Mouse (Mus musculus): ENCODE measurements around the gene Rpl27. TPM values are rescaled to one million over a fixed set of nuclear protein-coding genes. Genes with fewer than 3 reads are reported as not detected.
A peak's percentile ranks its signal among the peaks of the same experiment; 100 is the strongest.

Gene Rpl27
- polyA plus RNA-seq, 1 experiment from 2014 or later = 251 TPM

DNA sequence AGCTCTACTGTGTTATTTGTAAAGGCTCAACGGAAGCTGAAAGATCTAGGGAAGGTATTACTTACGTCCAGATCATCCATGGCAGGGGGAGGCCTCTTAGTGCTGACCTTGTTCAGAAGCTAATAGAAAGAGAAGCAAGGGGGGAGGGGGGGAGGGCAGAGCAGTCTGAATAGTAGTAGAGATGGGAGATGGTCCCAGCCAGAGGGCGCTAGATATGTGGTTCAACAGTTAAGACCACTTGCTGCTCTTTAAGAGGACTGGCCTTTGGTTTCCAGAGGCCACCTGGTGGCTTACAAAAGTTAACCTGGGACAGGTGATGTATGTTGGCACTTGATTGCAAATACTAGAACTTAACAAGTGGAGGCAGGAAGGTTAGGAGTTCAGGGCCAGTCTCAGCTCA lies 22.5 kb upstream of the Rpl27 start:
- TF ChIP-seq EP300 (IDR thresholded peaks at IDR 0.05) = no peak
- peak; percentile 45; the same call in 1 of the 2 replicates for TF ChIP-seq CTCF (IDR thresholded peaks at IDR 0.05)
- H3K4me3 ChIP-seq (ENCODE audit: low read depth, low read length) = no peak overlapping the region
- no peak for ATAC-seq
- H3K9me3 ChIP-seq (ENCODE audit: low read length) = no peaks in the 10 kb centered on the region
- H3K9ac ChIP-seq (replicated peaks; ENCODE audit: low read depth) = no peak overlapping the region
- no peaks in the 10 kb centered on the region for H3K36me3 ChIP-seq (ENCODE audit: insufficient read depth, low read length)
- peak; percentile 14 for DNase-seq (ENCODE audit: low spot score)
- 37% methylated on average over 3 of the region's 3 CpGs for WGBS
- H3K27ac ChIP-seq (ENCODE audit: low read length) = no peak overlapping the region
- H3K27me3 ChIP-seq (replicated peaks; ENCODE audit: insufficient read depth, low read length) = no peaks in the 10 kb centered on the region
- H3K4me1 ChIP-seq (ENCODE audit: insufficient read depth, low read depth, low read length) = peaks cover 10% of the 10 kb centered on the region
- H3K4me2 ChIP-seq (replicated peaks; ENCODE audit: low read depth, low read length) = no peak overlapping the region

DNA sequence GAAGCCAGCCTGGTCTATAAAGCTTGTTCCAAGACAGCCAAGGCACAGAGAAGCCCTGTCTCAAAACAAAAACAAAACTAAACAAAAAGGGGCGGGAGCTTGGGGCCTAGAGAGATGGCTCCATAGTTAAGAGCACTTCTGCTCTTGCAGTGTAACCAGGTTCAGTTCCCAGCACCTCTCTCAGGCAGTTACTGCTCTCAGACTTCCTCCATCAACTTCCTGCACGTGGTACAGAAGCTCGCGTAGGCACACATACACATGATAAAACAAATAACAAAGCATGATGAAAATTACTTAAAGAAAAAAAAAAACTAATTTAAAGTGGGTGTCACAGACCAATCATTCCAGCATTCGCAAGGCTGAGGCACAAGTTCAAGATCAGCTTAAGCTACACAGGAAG lies 21.9 kb upstream of the Rpl27 start:
- no peaks in the 10 kb centered on the region for H3K9me3 ChIP-seq (ENCODE audit: low read length)
- H3K4me3 ChIP-seq (ENCODE audit: low read depth, low read length) = no peak overlapping the region
- WGBS = 74% methylated on average over 5 of the region's 5 CpGs
- H3K27me3 ChIP-seq (replicated peaks; ENCODE audit: insufficient read depth, low read length) = no peaks in the 10 kb centered on the region
- no peak for ATAC-seq
- no peaks in the 10 kb centered on the region for H3K36me3 ChIP-seq (ENCODE audit: insufficient read depth, low read length)
- no peak overlapping the region for H3K4me2 ChIP-seq (replicated peaks; ENCODE audit: low read depth, low read length)
- no peak overlapping the region for H3K27ac ChIP-seq (ENCODE audit: low read length)
- TF ChIP-seq CTCF (IDR thresholded peaks at IDR 0.05) (no peak), EP300 (IDR thresholded peaks at IDR 0.05) (no peak)
- H3K9ac ChIP-seq (replicated peaks; ENCODE audit: low read depth) = no peak overlapping the region
- no peak for DNase-seq (ENCODE audit: low spot score)
- peaks cover 10% of the 10 kb centered on the region for H3K4me1 ChIP-seq (ENCODE audit: insufficient read depth, low read depth, low read length)

- H3K9ac ChIP-seq (replicated peaks; ENCODE audit: low read depth) = peak within 1 kb of the TSS; percentile 58
- no peak for TF ChIP-seq EP300 (IDR thresholded peaks at IDR 0.05)
- TF ChIP-seq CTCF (IDR thresholded peaks at IDR 0.05) = no peak
- ATAC-seq (peak; percentile 65), DNase-seq (ENCODE audit: low spot score) (peak; percentile 87)
- peak within 1 kb of the TSS; percentile 81 for H3K4me2 ChIP-seq (replicated peaks; ENCODE audit: low read depth, low read length)
- H3K27ac ChIP-seq (ENCODE audit: low read length) = peak within 1 kb of the TSS; percentile 87
- H3K27me3 ChIP-seq (replicated peaks; ENCODE audit: insufficient read depth, low read length) = no peaks in the 10 kb centered on the region
- H3K36me3 ChIP-seq (ENCODE audit: insufficient read depth, low read length) = no peaks in the 10 kb centered on the region
- peaks cover 13% of the 10 kb centered on the region for H3K4me1 ChIP-seq (ENCODE audit: insufficient read depth, low read depth, low read length)
- H3K4me3 ChIP-seq (ENCODE audit: low read depth, low read length) = peak within 1 kb of the TSS; percentile 73
- 2% methylated on average over 23 of the region's 23 CpGs for WGBS
- no peaks in the 10 kb centered on the region for H3K9me3 ChIP-seq (ENCODE audit: low read length)
These were observed 17.8 kb upstream of the Rpl27 start, which contains the start of gene Gm27029 for GRCm38 (mm10) chr11:101424105-101424851. TSS of gene Gm27029 (minus strand) at chr11:101424796.

- Histone ChIP-seq H3K9me3 (ENCODE audit: low read length) (no peaks in the 10 kb centered on the region), H3K27me3 (replicated peaks; ENCODE audit: insufficient read depth, low read length) (no peaks in the 10 kb centered on the region), H3K9ac (replicated peaks; ENCODE audit: low read depth) (peak within 1 kb of the TSS; percentile 58), H3K27ac (ENCODE audit: low read length) (peak within 1 kb of the TSS; percentile 87), H3K4me1 (ENCODE audit: insufficient read depth, low read depth, low read length) (peaks cover 13% of the 10 kb centered on the region), H3K36me3 (ENCODE audit: insufficient read depth, low read length) (no peaks in the 10 kb centered on the region), H3K4me2 (replicated peaks; ENCODE audit: low read depth, low read length) (peak within 1 kb of the TSS; percentile 81), H3K4me3 (ENCODE audit: low read depth, low read length) (peak within 1 kb of the TSS; percentile 73)
- DNase-seq (ENCODE audit: low spot score) (peak; percentile 99), ATAC-seq (peak; percentile 96)
- WGBS = 2% methylated on average over 65 of the region's 81 CpGs
- TF ChIP-seq EP300 (IDR thresholded peaks at IDR 0.05) (no peak), CTCF (IDR thresholded peaks at IDR 0.05) (peak; percentile 60)
These were observed 16.9 kb upstream of the Rpl27 start, which contains the start of the genes Rundc1 and Ptges3l for GRCm38 (mm10) chr11:101424925-101425813. TSS of gene Rundc1 (plus strand) at chr11:101425085. TSS of gene Ptges3l (minus strand) at chr11:101425333.

DNA sequence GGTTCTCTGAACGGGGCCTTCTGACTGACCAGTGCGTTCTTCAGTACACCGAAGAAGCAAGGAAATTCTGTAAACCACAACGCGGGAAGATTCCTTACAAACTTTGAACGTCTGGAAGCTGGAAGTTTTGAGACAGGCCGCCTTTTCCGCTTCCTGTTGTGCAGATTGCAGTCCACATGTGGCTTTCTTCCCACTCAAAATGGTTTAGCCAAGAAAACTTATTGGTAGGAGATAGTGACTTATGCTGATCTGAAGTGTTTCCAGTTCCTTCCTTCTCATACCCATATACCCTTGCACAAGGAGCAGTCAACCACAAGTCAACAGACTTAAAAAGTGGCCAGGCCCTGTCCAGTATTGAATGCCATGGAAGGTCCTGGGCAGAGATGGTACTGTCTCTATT lies 15.9 kb upstream of the Rpl27 start:
- DNase-seq (ENCODE audit: low spot score) = no peak
- Histone ChIP-seq H3K27ac (ENCODE audit: low read length) (no peak overlapping the region), H3K27me3 (replicated peaks; ENCODE audit: insufficient read depth, low read length) (no peaks in the 10 kb centered on the region), H3K9me3 (ENCODE audit: low read length) (no peaks in the 10 kb centered on the region), H3K36me3 (ENCODE audit: insufficient read depth, low read length) (peaks cover under 1% of the 10 kb centered on the region; the same call in 1 of the 2 replicates), H3K4me2 (replicated peaks; ENCODE audit: low read depth, low read length) (peak overlapping the region; percentile 81), H3K9ac (replicated peaks; ENCODE audit: low read depth) (peak overlapping the region; percentile 58; the same call in 1 of the 2 replicates), H3K4me1 (ENCODE audit: insufficient read depth, low read depth, low read length) (peaks cover 13% of the 10 kb centered on the region), H3K4me3 (ENCODE audit: low read depth, low read length) (peak overlapping the region; percentile 73; the same call in 1 of the 2 replicates)
- TF ChIP-seq CTCF (IDR thresholded peaks at IDR 0.05) = no peak
- no peak for TF ChIP-seq EP300 (IDR thresholded peaks at IDR 0.05)
- 39% methylated on average over 8 of the region's 8 CpGs for WGBS
- no peak for ATAC-seq

- Histone ChIP-seq H3K9me3 (ENCODE audit: low read length) (no peaks in the 10 kb centered on the region), H3K27me3 (replicated peaks; ENCODE audit: insufficient read depth, low read length) (no peaks in the 10 kb centered on the region), H3K36me3 (ENCODE audit: insufficient read depth, low read length) (peaks cover 23% of the 10 kb centered on the region), H3K9ac (replicated peaks; ENCODE audit: low read depth) (no peak overlapping the region), H3K4me2 (replicated peaks; ENCODE audit: low read depth, low read length) (no peak overlapping the region), H3K4me3 (ENCODE audit: low read depth, low read length) (no peak overlapping the region), H3K4me1 (ENCODE audit: insufficient read depth, low read depth, low read length) (peaks cover under 1% of the 10 kb centered on the region), H3K27ac (ENCODE audit: low read length) (no peak overlapping the region)
- ATAC-seq (no peak), DNase-seq (ENCODE audit: low spot score) (no peak)
- TF ChIP-seq EP300 (IDR thresholded peaks at IDR 0.05) = no peak
- no peak for TF ChIP-seq CTCF (IDR thresholded peaks at IDR 0.05)
- 91% methylated on average over 9 of the region's 9 CpGs for WGBS
These were observed 10.8 kb upstream of the Rpl27 start for GRCm38 (mm10) chr11:101431327-101431726.

All from lung, postnatal 0 days (tissue).